Mouse (Mus musculus) liver, postnatal 0 days (tissue): ENCODE measurements around the gene Dennd4c. TPM values are rescaled to one million over a fixed set of nuclear protein-coding genes. Genes with fewer than 3 reads are reported as not detected.

Experiments used
- ATAC-seq: fragments of 200-750 bp; cut with Nextera tagmentation; 2 replicates; pipeline ENCODE4 v1.8.0; 2017; ENCODE audit warnings: mild to moderate bottlenecking, moderate library complexity
- DNase-seq: peaks from one replicate; pipeline ENCODE4 v3.0.0-alpha.2; 2016
- H3K27ac ChIP-seq: fragments of 300-500 bp; sonication (generic); 2 replicates; pipeline ENCODE4 v1.5.1; 2014; ENCODE audit warnings: antibody characterized with exemption, moderate library complexity, mild to moderate bottlenecking, low read depth
- H3K27me3 ChIP-seq: fragments of 300-500 bp; sonication (generic); 2 replicates; pipeline ENCODE4 v1.6.1; 2014; ENCODE audit warnings: low read length, control low read depth, mixed read lengths; ENCODE audit not compliant: insufficient read depth
- H3K36me3 ChIP-seq: fragments of 300-500 bp; sonication (generic); replicated peaks from 2 replicates; pipeline ENCODE4 v1.6.1; 2014; ENCODE audit warnings: mild to moderate bottlenecking, control low read depth, low read length, moderate library complexity, mixed read lengths; ENCODE audit not compliant: insufficient read depth
- H3K4me1 ChIP-seq: fragments of 300-500 bp; sonication (generic); 2 replicates; pipeline ENCODE4 v1.6.1; 2014; ENCODE audit warnings: antibody characterized with exemption, mild to moderate bottlenecking, control low read depth; ENCODE audit not compliant: insufficient read depth
- H3K4me2 ChIP-seq: fragments of 300-500 bp; sonication (generic); 2 replicates; pipeline ENCODE4 v1.6.1; 2014; ENCODE audit warnings: low read depth, mild to moderate bottlenecking, low read length, moderate library complexity, mixed read lengths
- H3K4me3 ChIP-seq: fragments of 300-500 bp; sonication (generic); 2 replicates; pipeline ENCODE4 v1.5.1; 2014; ENCODE audit warnings: low read depth, low read length
- H3K9ac ChIP-seq: fragments of 300-500 bp; sonication (generic); replicated peaks from 2 replicates; pipeline ENCODE4 v1.6.1; 2014; ENCODE audit warnings: mild to moderate bottlenecking, moderate library complexity
- H3K9me3 ChIP-seq: fragments of 300-500 bp; sonication (generic); 2 replicates; pipeline ENCODE4 v1.6.1; 2016; ENCODE audit warnings: mild to moderate bottlenecking, control low read depth, low read length, mixed read lengths
- CTCF ChIP-seq: sonication (generic); IDR thresholded peaks from 2 replicates; pipeline ENCODE4 v1.5.1; 2016; ENCODE audit warnings: antibody characterized with exemption, low read depth
- EP300 ChIP-seq: IDR thresholded peaks from 2 replicates; pipeline ENCODE4 v1.6.1; 2016; ENCODE audit warnings: antibody characterized with exemption, low read depth, mild to moderate bottlenecking
- WGBS: fragments of 180-500 bp; shearing (Covaris S2); extraction: QIAGEN DNeasy Blood & Tissue Kit; methylation state at CpG from one replicate; pipeline ENCODE4 v1.1.7; 2014; ENCODE audit not compliant: insufficient replicate concordance; 5-methylcytosine and 5-hydroxymethylcytosine counted together
- polyA plus RNA-seq: library from polyadenylated mRNA; unstranded; fragments of >200 nt; fragmentation: Nextera tagmentation; extraction: Ambion mirVana; gene quantifications from 2 replicates; pipeline ENCODE4 v1.2.1, GENCODE M21; 2015

Dennd4c gene
- polyA plus RNA-seq, 1 experiment from 2014 or later, result 1.8 TPM

DNA sequence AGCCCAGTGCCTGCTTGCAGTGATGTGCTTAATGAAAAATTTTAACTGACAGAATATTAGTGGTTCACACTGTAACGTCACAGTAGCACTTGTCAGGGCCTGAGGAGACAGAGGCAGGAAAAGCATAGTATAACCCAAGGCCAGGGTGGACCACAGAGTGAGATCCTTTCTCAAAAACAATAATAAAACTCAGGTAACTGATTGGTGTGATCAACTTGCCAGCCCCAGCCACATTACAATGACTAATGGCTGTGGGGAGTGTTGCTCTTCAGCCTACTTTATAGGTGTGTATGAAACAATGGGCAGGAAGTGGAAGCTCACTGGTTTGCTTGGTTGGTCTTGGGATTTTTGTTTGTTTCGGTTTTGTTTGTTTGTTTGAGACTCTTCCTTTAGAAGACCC lies 34.8 kb upstream of the Dennd4c start:
- Histone ChIP-seq H3K27me3 (no peaks in the 10 kb centered on the region), H3K36me3 (no peaks in the 10 kb centered on the region), H3K4me2 (no peak overlapping the region), H3K27ac (no peak overlapping the region), H3K4me1 (no peaks in the 10 kb centered on the region), H3K9me3 (no peaks in the 10 kb centered on the region), H3K9ac (no peak overlapping the region), H3K4me3 (no peak overlapping the region)
- no peak for DNase-seq
- no peak for TF ChIP-seq EP300
- no peak for TF ChIP-seq CTCF
- WGBS, result 74% methylated on average over 2 of the region's 2 CpGs
- ATAC-seq, result no peak

DNA sequence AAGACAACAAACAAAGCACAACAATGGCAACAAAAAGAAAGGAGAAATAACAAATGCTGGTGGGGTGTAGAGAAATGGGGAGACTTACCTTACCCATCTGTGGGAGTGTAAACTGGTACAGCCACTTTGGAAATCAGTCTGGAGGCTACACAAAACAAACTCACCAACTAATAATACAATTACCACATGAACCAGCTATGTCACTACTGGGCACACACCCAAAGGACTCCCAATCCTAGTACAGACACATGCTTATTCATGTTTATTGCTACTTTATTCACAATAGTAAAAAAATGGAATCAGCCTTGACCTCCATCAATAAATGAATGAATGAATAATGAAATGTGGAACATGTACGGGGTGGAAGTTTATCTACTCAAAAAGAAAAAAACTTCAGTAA lies 33.0 kb upstream of the Dennd4c start:
- Histone ChIP-seq H3K9me3 (no peaks in the 10 kb centered on the region), H3K4me3 (no peak overlapping the region), H3K27me3 (no peaks in the 10 kb centered on the region), H3K27ac (no peak overlapping the region), H3K4me2 (no peak overlapping the region), H3K4me1 (no peaks in the 10 kb centered on the region), H3K36me3 (no peaks in the 10 kb centered on the region), H3K9ac (no peak overlapping the region)
- DNase-seq (no peak), ATAC-seq (no peak)
- TF ChIP-seq EP300 (no peak), CTCF (no peak)
- WGBS, result 84% methylated on average over 1 of the region's 1 CpGs

GRCm38 (mm10) chr4:86717176-86717575 lies 31.2 kb upstream of the Dennd4c start:
- no peak for DNase-seq
- H3K27me3 ChIP-seq, result no peaks in the 10 kb centered on the region
- H3K4me1 ChIP-seq, result no peaks in the 10 kb centered on the region
- H3K36me3 ChIP-seq, result no peaks in the 10 kb centered on the region
- H3K4me3 ChIP-seq, result no peak overlapping the region
- TF ChIP-seq CTCF, result no peak
- TF ChIP-seq EP300, result 0 out of 2 replicates have a peak, but pooled peaks have one; percentile 12
- 57% methylated on average over 1 of the region's 1 CpGs for WGBS
- no peak overlapping the region for H3K4me2 ChIP-seq
- ATAC-seq, result no peak
- H3K27ac ChIP-seq, result no peak overlapping the region
- H3K9me3 ChIP-seq, result no peaks in the 10 kb centered on the region
- H3K9ac ChIP-seq, result no peak overlapping the region

DNA sequence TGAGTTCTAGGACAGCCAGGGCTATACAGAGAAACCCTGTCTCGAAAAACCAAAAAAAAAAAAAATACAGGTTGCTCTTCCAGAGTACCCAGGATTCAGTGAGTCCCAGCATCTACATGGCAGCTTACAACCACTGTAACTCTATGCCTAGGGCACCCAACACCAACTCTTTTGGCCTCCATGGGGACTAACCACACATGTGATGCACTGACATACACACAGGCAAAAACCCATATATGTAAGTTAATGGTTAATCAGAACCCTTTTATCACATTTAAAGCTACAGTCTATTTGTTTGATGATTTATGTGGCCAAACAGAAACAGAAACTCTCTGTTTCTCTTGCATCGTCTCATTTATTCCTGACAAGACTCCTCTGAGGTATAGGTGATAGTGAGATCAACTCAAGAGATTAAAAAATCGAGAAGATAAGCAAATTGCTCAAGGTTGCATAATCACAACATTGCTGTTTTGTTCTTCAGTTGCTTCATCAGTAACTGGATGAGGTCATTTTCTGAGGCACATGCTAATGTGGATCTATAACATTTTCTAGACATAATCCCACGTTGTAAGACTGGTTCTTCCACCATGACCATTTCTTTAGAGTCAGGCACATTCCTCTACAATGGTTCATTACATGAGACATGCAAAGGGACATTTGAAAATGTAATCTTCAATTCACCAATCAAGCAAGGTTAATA lies 29.3 kb upstream of the Dennd4c start:
- no peaks in the 10 kb centered on the region for H3K9me3 ChIP-seq
- DNase-seq (no peak), ATAC-seq (peak; percentile 84)
- H3K4me2 ChIP-seq, result no peak overlapping the region
- H3K27ac ChIP-seq, result peak overlapping the region; percentile 44
- no peaks in the 10 kb centered on the region for H3K27me3 ChIP-seq
- no peak for TF ChIP-seq CTCF
- no peak for TF ChIP-seq EP300
- no peaks in the 10 kb centered on the region for H3K4me1 ChIP-seq
- no peak overlapping the region for H3K4me3 ChIP-seq
- H3K36me3 ChIP-seq, result no peaks in the 10 kb centered on the region
- WGBS, result 50% methylated on average over 4 of the region's 4 CpGs
- no peak overlapping the region for H3K9ac ChIP-seq

DNA sequence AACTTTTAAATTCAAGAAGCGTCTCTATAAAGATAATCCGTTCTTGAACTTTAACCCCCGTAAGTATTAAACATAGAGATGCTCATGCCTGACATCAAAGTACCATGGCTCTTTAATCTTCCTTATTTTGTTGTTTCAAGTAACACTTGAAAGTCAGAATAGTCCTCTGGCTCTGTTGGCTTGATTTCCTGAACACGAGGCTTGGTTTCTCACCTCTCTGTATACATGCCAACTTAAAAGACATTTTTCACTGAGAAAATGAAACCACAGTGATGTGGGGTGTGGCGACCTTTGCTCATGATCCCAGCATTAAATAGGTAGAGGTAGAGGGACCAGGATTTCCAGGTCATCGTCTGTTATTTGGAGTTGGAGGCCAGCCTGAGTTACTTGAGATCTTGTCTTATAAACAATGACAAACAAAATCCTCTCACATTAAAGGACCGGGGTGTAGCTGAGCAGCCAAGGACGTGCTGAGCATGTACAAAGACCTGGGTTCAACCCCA lies 26.4 kb upstream of the Dennd4c start:
- TF ChIP-seq EP300 (no peak), CTCF (no peak)
- H3K9ac ChIP-seq, result no peak overlapping the region
- no peaks in the 10 kb centered on the region for H3K9me3 ChIP-seq
- H3K4me3 ChIP-seq, result no peak overlapping the region
- no peak overlapping the region for H3K4me2 ChIP-seq
- peaks cover 6% of the 10 kb centered on the region for H3K4me1 ChIP-seq
- DNase-seq (no peak), ATAC-seq (no peak)
- WGBS, result 65% methylated on average over 8 of the region's 8 CpGs
- H3K36me3 ChIP-seq, result no peaks in the 10 kb centered on the region
- H3K27ac ChIP-seq, result no peak overlapping the region
- no peaks in the 10 kb centered on the region for H3K27me3 ChIP-seq

DNA sequence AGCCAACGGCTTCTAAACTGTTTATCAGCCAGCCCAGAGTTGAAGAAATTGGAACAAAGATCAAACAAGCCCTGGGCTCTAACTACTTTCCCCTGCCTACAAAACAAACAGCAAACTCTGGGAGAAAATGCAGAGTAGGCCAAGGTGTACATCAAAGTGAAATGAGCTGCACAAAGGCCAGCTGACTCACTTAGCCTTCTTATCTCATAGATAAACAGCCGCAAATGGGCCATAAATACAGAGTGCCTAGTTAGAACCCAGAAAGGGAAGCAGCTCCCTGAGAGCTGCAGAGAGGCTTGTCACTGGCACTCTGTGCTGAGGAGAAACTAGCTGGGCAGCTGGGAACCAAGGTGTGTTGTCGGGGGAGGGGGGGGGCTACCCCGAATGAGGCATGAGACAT lies 23.2 kb upstream of the Dennd4c start:
- no peak for TF ChIP-seq EP300
- no peak for TF ChIP-seq CTCF
- Histone ChIP-seq H3K4me1 (peaks cover 6% of the 10 kb centered on the region), H3K27ac (peak overlapping the region; percentile 68; the same call in 1 of the 2 replicates), H3K9me3 (no peaks in the 10 kb centered on the region), H3K4me2 (no peak overlapping the region), H3K9ac (no peak overlapping the region), H3K4me3 (no peak overlapping the region), H3K36me3 (no peaks in the 10 kb centered on the region), H3K27me3 (no peaks in the 10 kb centered on the region)
- DNase-seq (no peak), ATAC-seq (peak; percentile 49)
- WGBS, result 22% methylated on average over 4 of the region's 4 CpGs
